Mouse (Mus musculus) 3T3-L1 (cell line): ENCODE results near the gene Lins1.

Experiments
- DNase-seq: peaks from one replicate; pipeline ENCODE4 v3.0.0-alpha.2; 2015; ENCODE audit warnings: low read depth, low spot score

The Lins1 gene

GRCm38 (mm10) chr7:66689620-66690360 is at the start of gene Lins1:
TSS of gene Lins1 (plus strand) at chr7:66689889.
- DNase-seq = peak; percentile 99

GRCm38 (mm10) chr7:66645736-66646135 is 44.0 kb upstream of the Lins1 start:
- no peak for DNase-seq

DNA sequence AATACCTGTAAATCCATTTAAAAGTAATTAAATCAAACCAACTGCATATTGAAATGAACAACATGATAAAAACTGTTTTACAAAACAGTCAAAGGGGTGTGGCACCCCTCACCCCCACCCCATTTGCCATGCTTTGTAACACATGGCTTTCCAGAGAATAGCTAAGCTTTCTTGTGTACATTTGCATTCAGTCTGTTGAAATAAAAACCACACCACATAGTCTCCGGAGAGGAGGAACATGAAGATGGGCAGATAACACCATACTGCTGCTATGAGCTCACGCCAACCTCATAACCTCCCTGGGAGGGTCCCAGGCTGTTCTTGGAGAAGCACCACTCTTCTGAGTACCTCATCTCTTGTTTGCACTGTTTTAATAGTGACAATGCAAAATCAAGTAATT is 40.5 kb upstream of the Lins1 start:
- DNase-seq = no peak

DNA sequence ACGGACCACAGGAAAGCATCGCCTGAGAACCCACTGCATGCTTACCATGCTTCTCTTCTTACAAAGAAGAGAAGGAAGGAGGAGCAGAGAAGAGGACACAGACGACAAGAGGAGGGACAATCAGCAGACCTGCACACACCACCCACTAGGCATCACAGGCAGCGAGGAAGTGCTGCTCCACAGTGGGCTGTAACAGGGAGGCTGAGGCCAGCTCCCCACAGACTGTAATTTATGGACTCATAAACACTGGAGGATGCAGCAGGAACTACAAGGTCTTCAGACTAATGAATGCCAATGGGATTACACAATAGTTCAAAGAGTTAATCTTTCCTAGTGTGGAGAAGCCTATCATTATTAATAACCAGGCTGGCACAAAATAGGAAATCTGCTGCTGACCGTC is 38.8 kb upstream of the Lins1 start:
- no peak for DNase-seq

GRCm38 (mm10) chr7:66652216-66652615 is 37.5 kb upstream of the Lins1 start:
- no peak for DNase-seq

- DNase-seq = peak; percentile 57
Observed at GRCm38 (mm10) chr7:66653596-66653995, 36.1 kb upstream of the Lins1 start.

GRCm38 (mm10) chr7:66655471-66655870 is 34.2 kb upstream of the Lins1 start:
- DNase-seq = no peak

GRCm38 (mm10) chr7:66660291-66660690 is 29.4 kb upstream of the Lins1 start:
- DNase-seq = peak; percentile 59

- no peak for DNase-seq
Observed at GRCm38 (mm10) chr7:66660972-66661371, 28.7 kb upstream of the Lins1 start.

DNA sequence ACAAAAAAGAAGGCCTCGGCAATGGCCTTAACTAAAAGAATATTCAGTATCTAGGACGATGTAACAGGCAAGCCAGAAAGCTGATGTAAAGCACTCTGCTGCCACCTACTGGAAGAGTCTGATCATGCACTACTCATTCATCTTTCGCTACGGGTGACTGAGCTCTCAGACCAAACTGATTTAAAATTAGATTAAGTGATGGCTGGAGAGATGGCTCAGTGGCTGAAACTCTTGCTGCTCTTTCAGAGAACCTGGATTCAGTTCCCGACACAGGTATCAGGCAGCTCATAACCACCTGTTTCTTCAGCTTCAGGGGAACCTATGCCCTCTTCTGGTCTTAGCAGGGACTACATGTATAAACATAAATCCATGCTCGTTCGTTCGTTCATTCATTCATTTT is 28.1 kb upstream of the Lins1 start:
- peak; percentile 91 for DNase-seq

DNA sequence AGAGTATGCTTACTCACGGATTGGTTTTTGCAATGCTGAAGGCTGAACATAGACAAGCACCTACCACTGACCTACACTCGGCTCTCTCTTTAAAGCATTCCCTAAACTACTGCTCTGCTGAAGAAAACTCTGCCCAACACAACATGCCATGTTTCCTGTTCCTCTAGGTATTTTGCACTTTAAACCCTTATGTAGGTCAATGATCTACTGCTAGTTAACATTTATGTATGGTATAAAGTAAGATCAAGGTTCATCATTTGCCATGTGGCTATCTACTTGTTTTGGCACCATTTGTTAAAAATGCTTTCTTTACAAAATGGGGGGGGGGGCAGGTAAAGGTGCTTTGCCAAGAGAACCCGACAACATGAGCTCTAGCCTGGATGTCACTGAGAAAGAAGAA is 26.1 kb upstream of the Lins1 start:
- DNase-seq = no peak

DNA sequence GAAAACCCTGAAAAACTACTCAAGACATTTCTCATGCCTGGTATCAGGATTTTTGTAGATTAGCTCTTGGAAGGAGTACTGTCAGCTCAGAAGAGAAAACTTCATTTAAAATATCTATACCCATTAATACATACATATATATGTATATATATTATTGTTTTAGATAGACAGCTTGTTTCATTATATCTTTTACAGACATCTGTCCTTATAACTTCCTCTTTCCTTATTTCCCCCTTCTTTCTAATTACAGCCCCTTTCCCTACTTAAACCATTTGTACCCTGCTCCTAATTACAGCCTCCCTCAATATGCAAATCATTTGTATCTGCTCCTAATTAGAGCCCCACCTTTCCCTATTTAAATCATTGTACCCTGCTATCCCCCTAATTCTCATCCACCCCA is 22.6 kb upstream of the Lins1 start:
- no peak for DNase-seq

DNA sequence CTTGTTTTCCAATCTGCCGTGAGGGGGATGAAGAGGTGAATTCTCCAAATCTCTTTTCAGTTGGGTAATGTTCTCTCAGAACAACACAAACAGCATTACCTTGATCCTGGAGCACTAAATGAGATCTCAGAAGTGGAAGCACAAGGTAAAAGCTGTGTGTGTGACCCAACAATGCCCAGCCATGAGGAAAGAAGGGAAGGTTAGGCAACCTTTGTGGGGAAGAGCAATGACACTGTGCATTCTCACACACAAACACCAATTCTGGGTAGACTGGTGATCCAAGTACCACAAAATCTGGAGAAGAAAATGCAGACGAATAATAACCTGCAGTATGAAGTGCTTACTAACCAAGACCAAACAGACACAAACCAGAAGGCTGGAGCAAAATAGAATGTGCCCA is 13.9 kb upstream of the Lins1 start:
- DNase-seq = no peak

DNA sequence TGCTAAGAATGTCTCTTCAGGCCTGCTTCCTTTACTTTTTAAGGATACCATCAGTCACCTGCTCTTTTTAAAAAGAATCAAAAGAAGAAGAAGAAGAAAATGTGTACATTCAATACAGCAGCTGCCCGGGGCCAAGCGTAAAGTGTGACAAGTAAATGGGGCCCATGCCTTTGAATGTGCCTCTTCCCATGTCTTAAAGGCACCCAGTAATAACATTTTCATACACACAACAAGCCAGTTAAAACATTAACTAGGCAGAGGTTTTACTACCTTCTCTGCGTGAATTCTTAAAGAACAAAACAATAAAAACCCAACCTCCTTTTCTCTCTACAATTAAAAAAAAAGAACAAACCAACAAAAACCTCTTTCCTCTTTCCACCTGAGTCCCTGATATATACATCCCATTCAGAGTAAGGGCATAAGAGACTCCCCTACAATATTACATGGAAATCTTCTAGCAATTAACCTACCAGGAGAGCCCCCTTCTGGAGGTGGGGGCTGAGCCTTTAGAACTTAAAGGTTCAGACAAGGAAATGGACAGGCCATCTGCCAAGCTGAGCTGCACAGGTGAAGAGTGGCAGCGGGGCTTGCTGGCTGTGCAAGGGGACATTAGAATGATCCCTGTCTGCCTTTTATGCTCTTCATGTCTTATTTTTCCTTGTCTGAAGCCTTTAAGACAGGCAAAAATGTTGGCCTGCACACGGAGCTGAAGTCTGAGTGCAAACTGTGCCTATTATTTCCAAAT is 7.4 kb upstream of the Lins1 start:
- no peak for DNase-seq

- DNase-seq = peak; percentile 3
Observed at GRCm38 (mm10) chr7:66688721-66689120, 968 bp upstream of the Lins1 start.

DNA sequence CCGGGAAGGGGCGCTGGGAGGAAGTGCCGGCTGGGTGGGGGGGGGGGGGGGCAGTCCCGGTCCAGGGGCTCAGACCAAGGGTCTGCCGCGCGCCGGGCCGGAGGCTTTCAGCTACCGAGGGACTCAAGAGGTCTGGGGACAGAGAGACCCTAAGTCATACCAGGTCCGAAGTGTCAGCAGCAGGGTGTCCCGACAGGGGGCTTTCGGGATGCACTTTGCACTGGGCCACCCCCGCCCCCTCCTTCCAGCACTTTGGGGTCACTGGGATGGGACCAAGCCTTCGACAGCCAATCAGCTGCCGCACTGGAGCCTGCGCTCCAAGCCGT is 432 bp upstream of the Lins1 start, which contains the start of gene Asb7:
Gene Asb7, minus strand, starts transcription at position 303 of the 326 bp plus-strand sequence.
- no peak for DNase-seq

DNA sequence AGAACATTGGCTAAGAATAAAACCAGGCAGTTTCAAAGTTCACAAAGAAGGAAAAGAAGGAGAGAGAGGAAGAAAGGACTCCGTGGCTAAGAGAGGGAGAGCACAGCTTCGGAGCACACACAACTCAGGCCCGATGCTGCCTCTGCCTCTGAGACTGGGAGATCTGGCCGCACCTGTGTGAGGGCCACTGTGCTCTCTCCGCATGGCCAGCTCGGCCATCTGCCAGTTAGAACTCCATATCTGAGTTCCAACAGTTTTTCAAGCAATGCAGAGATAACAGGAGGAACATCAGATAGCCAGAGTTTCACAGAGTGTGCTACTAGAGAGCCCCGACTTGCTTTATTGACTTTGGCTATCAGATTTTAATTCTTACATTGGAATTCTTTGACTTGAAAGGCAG is 4.8 kb downstream of the Lins1 start:
- DNase-seq = no peak

- no peak for DNase-seq
Observed at GRCm38 (mm10) chr7:66702721-66703120, 13.0 kb downstream of the Lins1 start.

- no peak for DNase-seq
Observed at GRCm38 (mm10) chr7:66704631-66705030, 14.9 kb downstream of the Lins1 start.

DNA sequence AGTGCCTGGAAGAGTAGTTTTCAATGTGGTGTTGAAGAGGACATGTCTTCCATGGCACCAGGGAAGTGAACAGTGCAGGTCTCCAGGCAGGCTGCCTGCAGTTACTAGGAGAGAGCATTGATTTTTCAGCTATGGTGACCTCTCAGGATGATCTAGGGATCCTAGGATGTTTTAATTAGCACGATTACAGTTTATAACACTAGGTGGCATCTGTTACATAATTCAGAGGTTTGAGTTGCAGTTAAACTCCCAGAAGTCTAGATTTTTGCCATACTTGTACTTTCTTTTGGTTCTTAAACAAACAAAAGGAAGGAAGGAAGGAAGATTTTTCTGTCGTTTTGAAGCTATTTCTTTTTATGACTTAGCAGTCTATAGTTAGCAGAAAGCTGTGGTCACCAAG is 21.5 kb downstream of the Lins1 start:
- peak; percentile 25 for DNase-seq

DNA sequence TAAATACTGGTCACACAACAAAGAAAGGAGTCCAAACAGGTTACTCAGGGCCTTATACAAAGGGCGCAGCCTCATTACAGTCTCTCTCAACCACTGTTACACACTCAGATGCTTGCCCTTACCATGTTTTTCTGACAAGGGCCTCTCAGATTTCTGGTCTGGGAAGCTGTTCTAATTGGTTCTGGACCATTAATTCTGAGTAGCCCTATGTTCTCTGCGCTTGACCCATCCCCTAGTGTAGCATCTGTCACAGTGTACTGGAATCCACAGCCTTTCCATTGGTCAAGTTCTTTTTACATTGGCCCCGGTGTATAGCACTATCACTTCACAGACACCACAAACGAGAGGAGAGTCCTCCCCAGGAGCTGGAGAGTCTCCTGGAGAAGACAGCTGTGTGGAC is 34.8 kb downstream of the Lins1 start:
- DNase-seq = no peak

GRCm38 (mm10) chr7:66724954-66725353 is 35.3 kb downstream of the Lins1 start:
- DNase-seq = no peak

- DNase-seq = no peak
Observed at GRCm38 (mm10) chr7:66728072-66728471, 38.4 kb downstream of the Lins1 start.
